Mouse (Mus musculus) MEL (cell line): ENCODE results near the gene Otoa.

Experiments
- CTCF ChIP-seq, 3 experiments: IDR thresholded peaks in 2 of 3; conservative IDR thresholded peaks in 1 of 3; 2 replicates each; pipeline ENCODE4 v1.5.1; 2011 to 2012; ENCODE audit warnings: low read length in 3 of 3, low read depth in 2 of 3, mild to moderate bottlenecking in 2 of 3, improper control_type of control experiment in 1 of 3, inconsistent platforms in 1 of 3, mixed read lengths in 1 of 3, moderate library complexity in 1 of 3; ENCODE audit not compliant: control insufficient read depth in 1 of 3, insufficient read depth in 1 of 3, poor library complexity in 1 of 3, severe bottlenecking in 1 of 3
- E2F4 ChIP-seq: IDR thresholded peaks from 2 replicates; pipeline ENCODE4 v1.6.1; 2011; ENCODE audit warnings: low read depth, low read length, improper control_type of control experiment, borderline replicate concordance
- ELF1 ChIP-seq: IDR thresholded peaks from 2 replicates; pipeline ENCODE4 v1.6.1; 2014; ENCODE audit warnings: low read depth, mild to moderate bottlenecking, inconsistent platforms, low read length, improper control_type of control experiment, moderate library complexity
- ETS1 ChIP-seq: IDR thresholded peaks from 2 replicates; pipeline ENCODE4 v1.6.1; 2012; ENCODE audit warnings: low read depth, mild to moderate bottlenecking, inconsistent platforms, low read length, improper control_type of control experiment, moderate library complexity
- GATA1 ChIP-seq: IDR thresholded peaks from 2 replicates; pipeline ENCODE4 v1.6.1; 2011; ENCODE audit warnings: low read depth, low read length, improper control_type of control experiment
- HCFC1 ChIP-seq: IDR thresholded peaks from 2 replicates; pipeline ENCODE4 v1.6.1; 2012; ENCODE audit warnings: low read depth, mild to moderate bottlenecking, inconsistent platforms, low read length, improper control_type of control experiment, moderate library complexity
- MAZ ChIP-seq: IDR thresholded peaks from 2 replicates; pipeline ENCODE4 v1.6.1; 2012; ENCODE audit warnings: low read depth, mild to moderate bottlenecking, inconsistent platforms, low read length, improper control_type of control experiment
- MEF2A ChIP-seq: IDR thresholded peaks from 2 replicates; pipeline ENCODE4 v1.6.1; 2014; ENCODE audit warnings: low read depth, mild to moderate bottlenecking, inconsistent platforms, low read length, improper control_type of control experiment; ENCODE audit not compliant: poor library complexity, insufficient replicate concordance, severe bottlenecking; ENCODE audit errors: extremely low read depth
- TBP ChIP-seq: IDR thresholded peaks from 2 replicates; pipeline ENCODE4 v1.8.0; 2011; ENCODE audit warnings: low read depth, low read length, improper control_type of control experiment
- ZKSCAN1 ChIP-seq: IDR thresholded peaks from 2 replicates; pipeline ENCODE4 v1.6.1; 2012; ENCODE audit warnings: low read depth, mild to moderate bottlenecking, inconsistent platforms, low read length, improper control_type of control experiment, moderate library complexity

- no peak for TF ChIP-seq HCFC1
- no peak for TF ChIP-seq MEF2A
- no peak for TF ChIP-seq ETS1
- no peak for TF ChIP-seq E2F4
- no peak for TF ChIP-seq CTCF (IDR thresholded peaks at IDR 0.05 in 2 of 3, conservative IDR thresholded peaks at IDR 0.05 in 1 of 3; ENCODE audit: control insufficient read depth in 1 of 3, insufficient read depth in 1 of 3, low read depth in 2 of 3, low read length in 3 of 3, poor library complexity in 1 of 3, severe bottlenecking in 1 of 3)
- no peak for TF ChIP-seq ZKSCAN1
- no peak for TF ChIP-seq ELF1
- TF ChIP-seq MAZ: no peak
- TF ChIP-seq TBP: no peak
- no peak for TF ChIP-seq GATA1
Measured at GRCm38 (mm10) chr7:121040595-121040994, 40.9 kb upstream of the Otoa start.
